Mouse (Mus musculus) E14TG2a.4 (cell line): ENCODE data around the gene Tcaim.
"Not testable (repeated sequence)": the region's sequence is repeated elsewhere in the genome, so short reads cannot be mapped to it uniquely, and the experiment has no call there.

Experiments
- H3K27me3 ChIP-seq: 2 replicates; pipeline ENCODE4 v1.6.1; 2014; ENCODE audit warnings: low read length, control low read depth; ENCODE audit not compliant: insufficient read depth
- H3K36me3 ChIP-seq: 2 replicates; pipeline ENCODE4 v1.6.1; 2014; ENCODE audit warnings: low read length, control low read depth; ENCODE audit not compliant: insufficient read depth
- H3K4me1 ChIP-seq: replicated peaks from 2 replicates; pipeline ENCODE4 v1.6.1; 2014; ENCODE audit warnings: low read depth, low read length, control low read depth
- H3K4me3 ChIP-seq: replicated peaks from 2 replicates; pipeline ENCODE4 v1.5.1; 2014; ENCODE audit warnings: mild to moderate bottlenecking, low read length
- H3K9me3 ChIP-seq: 2 replicates; pipeline ENCODE4 v1.6.1; 2014; ENCODE audit warnings: low read length, control low read depth
- CTCF ChIP-seq: conservative IDR thresholded peaks from 2 replicates; pipeline ENCODE4 v1.5.1; 2014; ENCODE audit warnings: low read length
- NANOG ChIP-seq: IDR thresholded peaks from 2 replicates; pipeline ENCODE4 v1.6.1; 2014; ENCODE audit warnings: borderline replicate concordance, low read length, mixed read lengths
- POU5F1 ChIP-seq: IDR thresholded peaks from 2 replicates; pipeline ENCODE4 v1.6.1; 2014; ENCODE audit warnings: low read length, borderline replicate concordance

The Tcaim gene

DNA sequence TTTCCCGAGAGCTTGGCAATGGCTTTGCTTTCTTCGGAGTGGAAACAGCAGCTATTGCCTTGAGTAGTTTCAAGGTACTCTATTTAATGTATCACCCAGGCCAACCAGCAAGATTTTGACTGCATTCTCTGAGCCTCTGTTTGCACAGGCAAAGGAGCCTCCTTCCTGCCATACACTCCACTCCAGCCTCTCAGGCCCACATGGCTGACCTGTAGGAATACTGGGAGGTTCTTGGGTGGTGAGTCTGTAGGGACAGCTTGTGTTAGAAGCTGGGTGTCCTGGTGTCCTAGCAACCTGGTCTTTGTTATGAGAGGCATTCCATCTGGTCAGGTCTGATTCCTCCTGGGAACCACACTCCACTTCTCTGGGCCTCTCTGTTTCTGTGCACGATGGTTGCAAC, 38.4 kb downstream of the Tcaim start, which contains the start of gene Gm35549:
Gene Gm35549, minus strand, starts transcription at position 276 of the 400 bp plus-strand sequence.
- no peaks in the 10 kb centered on the region for H3K4me1 ChIP-seq
- TF ChIP-seq NANOG, result no peak
- peaks cover 13% of the 10 kb centered on the region for H3K9me3 ChIP-seq
- 0 out of 2 replicates have a peak, but pooled peaks cover 3% of the 10 kb centered on the region for H3K36me3 ChIP-seq
- no peaks in the 10 kb centered on the region for H3K27me3 ChIP-seq
- no peak within 1 kb of the TSS for H3K4me3 ChIP-seq

DNA sequence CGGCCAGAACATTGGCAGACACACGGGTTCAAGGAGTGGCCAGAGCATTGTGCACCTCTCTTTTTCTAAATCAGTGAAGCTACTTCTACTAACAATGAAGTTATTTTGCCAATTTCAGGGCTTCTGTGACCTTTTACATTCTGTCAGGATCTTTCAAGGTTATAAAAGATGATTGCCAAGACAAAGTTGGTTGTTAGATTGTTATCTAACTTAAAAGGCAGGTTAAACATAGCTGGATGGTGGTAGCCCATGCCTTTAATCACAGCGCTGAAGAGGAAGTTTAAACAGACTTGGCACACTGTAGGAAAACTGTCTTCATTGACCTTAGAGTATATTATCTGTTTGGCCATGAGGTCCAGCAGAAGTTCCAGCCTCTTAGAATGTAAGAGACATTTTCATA, 40.3 kb downstream of the Tcaim start:
- Histone ChIP-seq H3K27me3 (no peaks in the 10 kb centered on the region), H3K4me3 (no peak overlapping the region), H3K36me3 (peaks cover 15% of the 10 kb centered on the region; the same call in 1 of the 2 replicates), H3K4me1 (no peaks in the 10 kb centered on the region), H3K9me3 (peaks cover 11% of the 10 kb centered on the region; the same call in 1 of the 2 replicates)
- TF ChIP-seq POU5F1, result no peak

DNA sequence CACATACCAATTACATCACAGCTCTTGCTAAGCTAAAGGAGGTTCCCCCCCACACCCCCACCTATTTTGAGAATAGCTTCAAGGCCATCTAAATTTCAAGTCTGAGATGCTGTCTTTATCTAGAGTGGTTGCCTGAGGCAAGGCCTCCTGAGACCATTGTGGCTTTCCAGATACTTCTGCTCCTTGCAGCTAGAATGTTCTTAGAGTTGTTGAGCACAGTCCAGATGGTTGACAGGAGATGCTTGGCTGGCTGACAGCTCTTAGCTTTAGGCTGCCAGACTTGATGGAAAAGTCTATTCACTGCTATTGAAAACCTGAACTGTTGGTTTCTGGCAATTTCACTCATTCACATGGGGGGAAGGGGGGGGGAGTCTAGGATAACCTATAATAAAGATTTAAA, 40.8 kb downstream of the Tcaim start:
- peaks cover 11% of the 10 kb centered on the region; the same call in 1 of the 2 replicates for H3K9me3 ChIP-seq
- no peak for TF ChIP-seq CTCF
- no peak for TF ChIP-seq NANOG
- TF ChIP-seq POU5F1, result no peak
- H3K27me3 ChIP-seq, result no peaks in the 10 kb centered on the region

DNA sequence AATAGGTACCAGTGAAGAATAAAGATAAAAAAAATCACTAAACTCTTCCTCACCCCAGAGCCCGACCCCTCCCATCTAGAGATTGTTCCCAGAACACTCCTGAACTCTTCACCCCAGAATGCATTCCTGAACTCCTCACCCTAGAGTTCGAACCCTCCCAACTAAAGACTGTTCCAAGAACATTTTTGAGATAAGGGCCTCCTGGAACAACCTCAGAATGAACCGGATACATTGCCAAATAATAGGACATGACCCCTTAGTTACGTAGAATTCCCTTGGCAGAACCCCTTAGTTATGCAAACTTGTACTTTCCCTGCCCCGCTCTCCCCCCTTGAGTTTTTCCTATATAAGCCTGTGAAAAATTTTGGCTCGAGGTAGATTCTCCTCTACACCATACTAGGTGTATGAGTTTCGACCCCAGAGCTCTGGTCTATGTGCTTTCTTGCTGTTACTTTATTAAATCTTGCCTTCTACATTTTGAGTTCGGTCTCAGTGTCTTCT, 42.5 kb downstream of the Tcaim start:
- not testable (repeated sequence) for H3K4me1 ChIP-seq, H3K4me3 ChIP-seq
- peaks cover 11% of the 10 kb centered on the region; the same call in 1 of the 2 replicates for H3K9me3 ChIP-seq

More for the DNA sequence above, 40.8 kb downstream of the Tcaim start:
- Histone ChIP-seq H3K36me3 (peaks cover 20% of the 10 kb centered on the region), H3K4me3 (no peak overlapping the region), H3K4me1 (no peaks in the 10 kb centered on the region)

DNA sequence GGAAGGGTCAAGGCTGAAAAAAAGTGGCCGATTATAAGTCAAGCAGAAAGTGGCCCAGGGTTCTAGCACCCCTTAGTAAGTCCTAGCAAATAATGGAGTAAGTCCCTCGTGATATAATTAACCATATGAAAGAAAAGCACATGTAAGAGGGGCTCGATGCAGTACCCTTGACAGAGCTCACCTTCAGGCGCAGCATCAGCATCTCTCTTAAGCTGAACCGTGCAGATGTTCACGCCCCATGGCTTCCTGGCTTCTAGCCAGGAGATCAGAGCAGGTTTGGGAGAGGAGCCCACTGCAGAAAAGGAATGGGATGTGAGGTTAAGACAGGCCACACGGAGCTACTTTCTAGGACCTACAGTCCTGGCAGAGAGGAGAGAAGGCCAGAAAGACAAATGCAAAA, 49.2 kb downstream of the Tcaim start:
- TF ChIP-seq NANOG (no peak), POU5F1 (no peak), CTCF (no peak)
- no peaks in the 10 kb centered on the region for H3K4me1 ChIP-seq
- peaks cover 96% of the 10 kb centered on the region for H3K36me3 ChIP-seq
- peaks cover 47% of the 10 kb centered on the region for H3K9me3 ChIP-seq
- H3K4me3 ChIP-seq, result no peak overlapping the region
- no peaks in the 10 kb centered on the region for H3K27me3 ChIP-seq

More for the DNA sequence above, 42.5 kb downstream of the Tcaim start:
- H3K27me3 ChIP-seq, result not testable (repeated sequence)
- H3K36me3 ChIP-seq, result peaks cover 37% of the 10 kb centered on the region

DNA sequence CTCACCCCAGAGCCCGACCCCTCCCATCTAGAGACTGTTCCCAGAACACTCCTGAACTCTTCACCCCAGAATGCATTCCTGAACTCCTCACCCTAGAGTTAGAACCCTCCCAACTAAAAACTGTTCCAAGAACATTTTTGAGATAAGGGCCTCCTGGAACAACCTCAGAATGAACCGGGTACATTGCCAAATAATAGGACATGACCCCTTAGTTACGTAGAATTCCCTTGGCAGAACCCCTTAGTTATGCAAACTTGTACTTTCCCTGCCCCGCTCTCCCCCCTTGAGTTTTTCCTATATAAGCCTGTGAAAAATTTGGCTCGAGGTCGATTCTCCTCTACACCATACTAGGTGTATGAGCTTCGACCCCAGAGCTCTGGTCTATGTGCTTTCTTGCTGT, 49.8 kb downstream of the Tcaim start:
- not testable (repeated sequence) for H3K4me1 ChIP-seq, H3K4me3 ChIP-seq, H3K27me3 ChIP-seq
- H3K36me3 ChIP-seq, result peaks cover 96% of the 10 kb centered on the region
- peaks cover 54% of the 10 kb centered on the region for H3K9me3 ChIP-seq

DNA sequence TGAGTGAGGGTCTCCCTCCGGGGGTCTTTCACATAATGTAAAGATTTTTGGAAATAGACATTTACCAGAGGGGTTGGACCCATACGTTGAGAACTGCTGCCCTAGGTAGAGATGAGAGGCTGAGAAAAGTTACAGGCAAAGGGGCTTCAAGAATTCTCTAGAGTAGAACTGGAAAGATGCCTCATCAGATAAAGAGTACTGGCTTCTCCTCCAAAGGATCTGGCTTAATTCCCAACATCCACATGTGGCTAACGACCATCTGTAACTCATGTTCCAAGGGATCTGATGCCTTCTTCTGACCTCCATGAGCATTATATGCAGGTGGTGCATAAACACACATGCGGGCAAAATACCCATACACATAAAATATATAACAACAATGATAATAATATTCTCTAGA, 50.3 kb downstream of the Tcaim start:
- Histone ChIP-seq H3K36me3 (peaks cover 96% of the 10 kb centered on the region), H3K4me3 (no peak overlapping the region), H3K9me3 (peaks cover 58% of the 10 kb centered on the region), H3K27me3 (no peaks in the 10 kb centered on the region), H3K4me1 (no peaks in the 10 kb centered on the region)
- TF ChIP-seq POU5F1 (no peak), CTCF (no peak), NANOG (no peak)

DNA sequence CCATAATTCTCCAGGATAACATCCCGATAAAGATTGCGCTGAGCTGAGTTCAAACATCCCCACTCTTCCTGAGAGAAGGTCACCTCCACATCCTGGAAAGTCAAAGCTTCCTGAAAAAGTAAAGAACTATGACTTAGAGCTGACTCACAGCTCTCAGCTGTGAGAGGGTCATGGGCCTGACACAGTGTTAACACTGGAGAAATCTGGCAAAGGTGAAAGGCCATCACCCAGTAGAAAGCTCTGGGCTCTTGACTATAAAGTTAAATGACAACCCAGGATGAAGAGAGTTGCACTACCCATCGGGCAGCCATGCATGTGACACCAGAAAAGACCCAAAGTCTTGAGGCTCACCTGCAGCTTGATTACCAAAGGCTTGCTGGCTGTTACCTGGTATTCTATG, 51.4 kb downstream of the Tcaim start:
- Histone ChIP-seq H3K36me3 (peaks cover 96% of the 10 kb centered on the region), H3K4me3 (no peak overlapping the region), H3K27me3 (no peaks in the 10 kb centered on the region), H3K4me1 (no peaks in the 10 kb centered on the region), H3K9me3 (peaks cover 69% of the 10 kb centered on the region)
- no peak for TF ChIP-seq NANOG
- no peak for TF ChIP-seq CTCF
- TF ChIP-seq POU5F1, result no peak

DNA sequence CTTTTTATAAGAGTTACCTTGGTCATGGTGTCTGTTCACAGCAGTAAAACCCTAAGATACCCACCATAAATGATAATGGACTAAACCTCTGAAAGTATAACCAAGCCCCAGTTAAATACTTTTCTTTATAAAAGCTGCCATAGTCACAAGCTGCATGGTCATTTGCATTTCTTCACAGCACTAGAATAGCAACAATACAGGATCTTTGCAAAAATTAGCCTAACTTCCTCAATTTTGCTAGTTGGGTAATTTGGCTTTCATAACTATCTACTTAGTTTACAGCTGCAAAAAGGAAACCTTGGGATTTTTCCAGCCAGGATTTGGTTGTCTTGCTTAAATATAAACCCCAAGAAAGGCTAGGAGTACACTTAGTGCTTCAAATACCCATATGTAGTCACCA, 55.4 kb downstream of the Tcaim start:
- Histone ChIP-seq H3K36me3 (peaks cover 79% of the 10 kb centered on the region), H3K4me1 (peaks cover 4% of the 10 kb centered on the region; the same call in 1 of the 2 replicates), H3K4me3 (0 out of 2 replicates have a peak overlapping the region, but pooled peaks have one; percentile 7), H3K9me3 (peaks cover 88% of the 10 kb centered on the region), H3K27me3 (no peaks in the 10 kb centered on the region)
- TF ChIP-seq POU5F1, result no peak
- TF ChIP-seq CTCF, result no peak
- no peak for TF ChIP-seq NANOG

DNA sequence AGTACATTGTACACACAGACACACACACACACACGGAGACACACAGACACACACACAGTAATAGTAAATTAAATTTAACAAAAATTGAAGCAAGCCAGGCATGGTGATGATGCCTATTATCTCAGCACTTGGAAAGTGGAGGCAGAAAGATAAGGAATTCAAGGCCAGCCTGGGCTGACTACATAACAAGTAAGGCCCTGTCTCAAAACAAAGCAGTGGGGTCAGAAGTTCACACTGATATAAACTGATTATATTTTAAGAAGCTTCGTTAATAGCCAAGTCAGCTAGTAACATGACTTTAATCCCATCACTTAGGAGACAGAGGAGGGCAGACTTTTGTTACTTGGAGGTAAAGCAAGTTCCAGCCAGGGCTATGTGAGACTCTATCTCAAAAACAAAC, 58.4 kb downstream of the Tcaim start:
- H3K9me3 ChIP-seq, result peaks cover 71% of the 10 kb centered on the region
- no peak for TF ChIP-seq POU5F1
- TF ChIP-seq NANOG, result no peak
- TF ChIP-seq CTCF, result no peak
- peaks cover 8% of the 10 kb centered on the region; the same call in 1 of the 2 replicates for H3K4me1 ChIP-seq

More for the DNA sequence above, 58.4 kb downstream of the Tcaim start:
- Histone ChIP-seq H3K4me3 (no peak overlapping the region), H3K36me3 (peaks cover 51% of the 10 kb centered on the region), H3K27me3 (no peaks in the 10 kb centered on the region)
